Mouse (Mus musculus): Measurements from ENCODE around the gene Cd8a. TPM values are rescaled to one million over a fixed set of nuclear protein-coding genes. Genes with fewer than 3 reads are reported as not detected.

Gene Cd8a
- polyA plus RNA-seq, 1 experiment from 2014 or later: not detected

DNA sequence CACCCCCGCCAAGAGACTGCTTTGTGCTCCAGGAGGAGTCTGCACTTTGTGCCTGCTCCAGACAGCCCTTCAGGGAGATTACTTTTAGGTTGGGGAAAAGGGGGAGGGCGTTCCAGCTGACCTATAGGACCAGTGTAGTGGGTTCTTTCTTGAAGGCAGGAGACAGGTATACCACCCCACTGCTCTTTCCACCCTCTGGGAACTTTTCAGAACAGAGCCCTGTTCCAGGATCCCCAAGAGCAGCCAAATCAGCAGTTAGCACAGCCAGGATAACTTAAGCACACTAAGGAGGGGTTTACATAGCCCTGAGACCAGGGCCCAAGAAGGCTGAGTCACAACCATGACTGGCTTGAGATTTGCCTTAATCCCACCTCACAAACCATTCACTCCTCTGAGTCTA lies 1.7 kb downstream of the Cd8a start:
- H3K27me3 ChIP-seq (ENCODE audit: insufficient read depth, poor library complexity, severe bottlenecking): no peaks in the 10 kb centered on the region
- no peaks in the 10 kb centered on the region for H3K4me1 ChIP-seq
- no peak for DNase-seq (ENCODE audit: low spot score)
- H3K36me3 ChIP-seq: no peaks in the 10 kb centered on the region
- 75% methylated on average over 2 of the region's 2 CpGs for WGBS
- no peak overlapping the region for H3K4me3 ChIP-seq
- no peaks in the 10 kb centered on the region for H3K9me3 ChIP-seq
- no peak overlapping the region for H3K27ac ChIP-seq

DNA sequence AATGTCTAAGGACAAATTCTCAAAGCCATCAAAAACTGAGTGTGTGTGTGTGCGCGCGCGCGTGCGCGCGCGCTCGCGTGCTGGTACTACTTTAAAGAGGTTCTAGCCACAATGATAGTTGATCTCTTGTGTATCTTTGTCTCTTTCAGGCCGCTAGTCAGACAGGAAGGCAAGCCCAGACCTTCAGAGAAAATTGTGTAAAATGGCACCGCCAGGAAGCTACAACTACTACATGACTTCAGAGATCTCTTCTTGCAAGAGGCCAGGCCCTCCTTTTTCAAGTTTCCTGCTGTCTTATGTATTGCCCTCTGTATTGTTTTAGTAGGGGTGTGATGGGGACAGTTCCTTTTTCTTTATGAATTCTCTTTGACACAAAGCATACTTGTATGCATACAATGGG lies 3.5 kb downstream of the Cd8a start:
- WGBS: 93% methylated on average over 13 of the region's 13 CpGs
- no peak overlapping the region for H3K4me3 ChIP-seq
- no peak for DNase-seq (ENCODE audit: low spot score)
- H3K27me3 ChIP-seq (ENCODE audit: insufficient read depth, poor library complexity, severe bottlenecking): no peaks in the 10 kb centered on the region
- H3K4me1 ChIP-seq: no peaks in the 10 kb centered on the region
- no peak overlapping the region for H3K27ac ChIP-seq
- no peaks in the 10 kb centered on the region for H3K36me3 ChIP-seq
- no peaks in the 10 kb centered on the region for H3K9me3 ChIP-seq

DNA sequence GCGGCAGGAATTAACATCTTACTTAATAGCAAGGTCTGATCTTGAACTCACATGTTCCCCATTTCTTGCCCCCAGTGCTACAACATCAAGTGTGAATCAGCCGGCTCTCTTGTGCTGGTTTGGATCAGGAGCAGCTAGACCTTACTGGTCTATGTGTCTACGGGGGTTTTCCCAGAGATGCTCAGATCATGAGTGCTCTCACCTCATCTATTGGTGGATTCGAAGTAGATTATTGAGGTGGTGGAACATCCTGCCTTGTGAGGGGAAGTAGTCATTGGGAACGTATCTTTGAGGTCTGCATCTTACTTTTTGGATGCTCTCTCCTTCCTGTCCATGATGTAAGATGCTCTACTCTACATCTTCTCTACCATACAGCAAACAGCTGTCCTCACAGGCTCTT lies 8.4 kb downstream of the Cd8a start:
- Histone ChIP-seq H3K9me3 (no peaks in the 10 kb centered on the region), H3K27me3 (ENCODE audit: insufficient read depth, poor library complexity, severe bottlenecking) (no peaks in the 10 kb centered on the region), H3K4me1 (no peaks in the 10 kb centered on the region), H3K27ac (no peak overlapping the region), H3K4me3 (no peak overlapping the region), H3K36me3 (no peaks in the 10 kb centered on the region)
- 81% methylated on average over 5 of the region's 5 CpGs for WGBS
- DNase-seq (ENCODE audit: low spot score): peak; percentile 47

DNA sequence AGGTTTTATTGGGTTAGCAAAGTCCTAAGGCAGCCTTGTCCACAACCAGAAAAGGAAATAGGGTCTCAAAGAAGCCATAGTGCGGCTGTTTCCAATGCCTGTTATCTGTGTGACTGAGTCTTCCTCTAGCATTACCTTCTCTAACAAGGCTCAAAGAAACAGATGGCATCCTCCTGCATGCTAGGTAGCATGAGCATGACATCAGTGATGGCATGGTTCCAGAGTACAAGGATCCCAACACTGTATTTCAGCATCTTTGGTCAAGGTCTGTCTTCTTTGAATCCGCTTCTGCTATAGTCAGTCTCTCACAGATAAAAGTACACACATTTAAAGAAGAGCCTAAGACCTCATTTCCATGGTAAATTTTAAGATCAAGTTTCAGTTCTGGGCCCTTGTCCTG lies 17.3 kb downstream of the Cd8a start:
- H3K9me3 ChIP-seq: no peaks in the 10 kb centered on the region
- 91% methylated on average over 2 of the region's 2 CpGs for WGBS
- DNase-seq (ENCODE audit: low spot score): no peak
- no peak overlapping the region for H3K4me3 ChIP-seq
- H3K27ac ChIP-seq: no peak overlapping the region
- peaks cover 6% of the 10 kb centered on the region; the same call in 1 of the 2 replicates for H3K4me1 ChIP-seq
- peaks cover 28% of the 10 kb centered on the region; the same call in 1 of the 2 replicates for H3K36me3 ChIP-seq
- H3K27me3 ChIP-seq (ENCODE audit: insufficient read depth, poor library complexity, severe bottlenecking): no peaks in the 10 kb centered on the region

DNA sequence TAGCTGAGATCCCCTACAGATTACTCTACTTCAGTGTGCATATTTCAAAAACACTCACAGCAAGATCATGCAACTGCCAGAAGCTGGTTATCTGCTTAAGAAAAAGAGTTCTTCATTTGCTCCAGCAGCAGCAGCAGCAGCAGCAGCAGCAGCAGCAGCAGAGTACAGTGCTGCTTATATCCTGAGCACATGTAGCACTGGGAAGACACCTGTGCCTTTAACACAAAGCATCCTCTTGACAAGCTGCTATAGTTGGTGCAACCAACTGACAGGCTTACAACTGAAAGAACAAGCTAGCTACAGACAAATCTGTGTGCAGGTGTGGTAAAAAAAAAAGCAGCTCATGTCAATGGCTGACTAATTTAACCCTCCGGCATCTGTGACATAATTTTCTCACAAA lies 22.8 kb downstream of the Cd8a start:
- Histone ChIP-seq H3K4me1 (peaks cover 6% of the 10 kb centered on the region; the same call in 1 of the 2 replicates), H3K9me3 (no peaks in the 10 kb centered on the region), H3K27me3 (ENCODE audit: insufficient read depth, poor library complexity, severe bottlenecking) (no peaks in the 10 kb centered on the region), H3K36me3 (peaks cover 35% of the 10 kb centered on the region), H3K27ac (no peak overlapping the region), H3K4me3 (no peak overlapping the region)
- 100% methylated on average over 1 of the region's 1 CpGs for WGBS
- DNase-seq (ENCODE audit: low spot score): no peak

DNA sequence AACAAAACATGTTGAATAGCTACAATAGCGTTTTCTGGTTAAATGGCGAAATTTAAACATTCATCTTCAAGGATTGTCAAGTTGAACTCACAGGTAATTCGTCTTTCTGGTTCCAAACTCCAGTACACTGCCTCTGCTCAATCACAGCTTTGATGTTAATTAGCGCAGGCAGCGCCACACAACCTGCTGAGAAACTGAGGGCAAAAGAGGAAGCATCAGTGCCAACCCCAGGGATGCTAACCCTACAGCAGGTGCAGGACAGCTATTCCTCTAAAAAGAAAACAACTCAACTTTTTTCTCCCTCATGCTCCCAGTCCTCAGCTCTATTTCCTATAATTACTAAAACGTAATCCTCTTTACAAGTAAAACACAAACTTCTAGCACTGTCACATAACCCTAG lies 23.5 kb downstream of the Cd8a start:
- Histone ChIP-seq H3K4me1 (peaks cover 6% of the 10 kb centered on the region; the same call in 1 of the 2 replicates), H3K27ac (no peak overlapping the region), H3K9me3 (no peaks in the 10 kb centered on the region), H3K36me3 (peaks cover 33% of the 10 kb centered on the region), H3K4me3 (no peak overlapping the region), H3K27me3 (ENCODE audit: insufficient read depth, poor library complexity, severe bottlenecking) (no peaks in the 10 kb centered on the region)
- 91% methylated on average over 6 of the region's 6 CpGs for WGBS
- DNase-seq (ENCODE audit: low spot score): no peak

DNA sequence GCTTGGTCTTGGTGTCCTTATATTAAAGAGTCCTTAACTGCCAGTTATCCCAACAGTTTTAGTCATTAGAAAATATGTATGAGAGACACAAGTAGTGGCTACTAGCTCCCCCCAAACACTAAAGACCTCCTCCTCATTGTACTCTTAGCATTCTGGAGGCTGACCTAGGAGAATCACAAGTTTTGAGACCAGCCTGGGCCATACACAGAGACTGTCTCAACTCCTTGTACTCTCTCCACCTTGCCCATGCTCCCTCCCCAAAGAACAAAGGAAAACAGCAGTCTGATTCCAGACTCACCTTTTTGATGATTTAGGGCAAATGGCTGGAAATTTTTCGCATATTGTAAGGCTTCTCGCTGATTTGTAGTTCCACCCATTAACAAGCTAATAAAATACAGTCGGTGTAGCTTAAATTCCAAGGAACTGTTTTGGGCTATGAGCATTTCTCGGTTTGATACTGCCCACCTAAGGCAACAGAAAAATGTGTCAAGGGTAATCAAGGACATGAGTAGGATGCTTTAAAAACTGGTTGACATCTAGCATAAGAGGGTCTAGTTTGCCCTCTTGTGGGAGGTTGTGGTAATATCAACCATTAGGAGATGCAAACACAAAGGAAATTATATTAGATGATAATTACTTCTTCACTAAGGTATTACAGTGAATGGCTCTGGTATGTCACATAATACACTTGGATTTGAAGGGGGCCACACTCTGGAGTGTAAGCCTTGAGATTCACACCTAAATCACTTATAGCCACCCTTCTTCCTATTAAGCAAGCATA lies 25.8 kb downstream of the Cd8a start:
- no peak overlapping the region for H3K27ac ChIP-seq
- H3K4me3 ChIP-seq: no peak overlapping the region
- DNase-seq (ENCODE audit: low spot score): no peak

DNA sequence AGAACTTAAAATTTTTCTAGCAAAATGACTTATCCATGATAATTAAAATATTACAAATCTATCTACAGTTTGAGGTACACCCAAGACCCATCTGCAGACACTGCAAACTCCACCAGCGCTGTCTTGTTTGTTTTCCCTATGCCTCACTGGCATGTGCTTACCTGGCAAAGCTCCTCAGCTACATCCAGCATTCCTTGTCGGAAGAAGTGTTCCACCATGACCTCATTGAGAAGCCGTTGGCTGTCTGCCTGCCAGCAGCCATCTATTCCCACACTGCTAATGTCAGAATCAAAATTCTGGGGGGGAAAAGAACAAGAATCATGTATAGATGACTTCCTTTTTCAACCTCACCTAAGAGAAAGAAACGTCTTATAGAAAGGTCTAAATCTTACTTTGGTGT lies 41.4 kb downstream of the Cd8a start:
- H3K4me3 ChIP-seq: no peak overlapping the region
- no peak for DNase-seq (ENCODE audit: low spot score)
- 83% methylated on average over 4 of the region's 4 CpGs for WGBS
- H3K27ac ChIP-seq: no peak overlapping the region
- no peaks in the 10 kb centered on the region for H3K4me1 ChIP-seq
- no peaks in the 10 kb centered on the region for H3K9me3 ChIP-seq
- H3K27me3 ChIP-seq (ENCODE audit: insufficient read depth, poor library complexity, severe bottlenecking): no peaks in the 10 kb centered on the region
- peaks cover 34% of the 10 kb centered on the region for H3K36me3 ChIP-seq

More for the DNA sequence above, 25.8 kb downstream of the Cd8a start:
- no peaks in the 10 kb centered on the region for H3K9me3 ChIP-seq
- no peaks in the 10 kb centered on the region for H3K27me3 ChIP-seq (ENCODE audit: insufficient read depth, poor library complexity, severe bottlenecking)
- 83% methylated on average over 4 of the region's 4 CpGs for WGBS
- H3K36me3 ChIP-seq: peaks cover 23% of the 10 kb centered on the region
- H3K4me1 ChIP-seq: peaks cover 6% of the 10 kb centered on the region; the same call in 1 of the 2 replicates

DNA sequence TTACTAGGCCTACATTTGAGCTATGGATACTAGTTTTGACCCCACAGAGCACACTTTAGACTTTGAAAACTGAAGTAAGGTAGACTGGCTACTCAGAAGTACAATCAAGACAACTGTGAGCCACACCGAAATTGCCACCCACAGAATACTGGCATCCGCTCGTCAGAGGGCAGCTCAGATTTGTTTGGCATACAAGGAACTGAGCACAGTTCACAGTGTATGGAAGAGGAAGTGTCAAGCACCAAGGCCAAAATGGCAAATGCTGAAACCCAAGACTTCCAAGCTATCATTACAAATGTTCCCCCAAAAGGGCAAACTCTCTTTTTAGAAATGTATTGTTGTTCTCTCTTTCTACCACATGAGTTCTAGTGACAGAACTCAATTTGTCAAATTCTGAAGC lies 42.2 kb downstream of the Cd8a start:
- Histone ChIP-seq H3K4me3 (no peak overlapping the region), H3K36me3 (peaks cover 28% of the 10 kb centered on the region), H3K9me3 (no peaks in the 10 kb centered on the region), H3K27me3 (ENCODE audit: insufficient read depth, poor library complexity, severe bottlenecking) (no peaks in the 10 kb centered on the region), H3K4me1 (no peaks in the 10 kb centered on the region), H3K27ac (no peak overlapping the region)
- WGBS: 91% methylated on average over 3 of the region's 3 CpGs
- DNase-seq (ENCODE audit: low spot score): no peak

DNA sequence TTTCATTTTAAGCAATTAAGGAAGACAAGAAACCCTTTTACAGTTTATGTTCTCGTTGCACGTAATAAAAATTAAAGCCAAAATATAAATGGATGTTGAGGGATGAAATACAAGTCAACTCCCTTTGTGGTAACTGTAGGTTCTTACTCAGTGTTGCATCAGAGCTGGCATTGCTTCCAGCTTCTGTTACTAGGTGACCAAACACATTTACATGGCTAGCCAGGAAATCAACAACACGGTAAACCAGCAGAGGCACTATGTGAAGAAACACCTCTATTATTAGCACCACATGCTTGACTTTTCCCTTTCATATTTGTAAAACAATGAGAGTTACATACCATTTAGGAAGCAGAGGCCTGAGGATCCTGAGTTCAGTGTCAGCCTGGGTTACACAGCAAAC lies 45.6 kb downstream of the Cd8a start:
- H3K4me3 ChIP-seq: no peak overlapping the region
- H3K4me1 ChIP-seq: no peaks in the 10 kb centered on the region
- H3K27me3 ChIP-seq (ENCODE audit: insufficient read depth, poor library complexity, severe bottlenecking): no peaks in the 10 kb centered on the region
- peaks cover 11% of the 10 kb centered on the region for H3K36me3 ChIP-seq
- DNase-seq (ENCODE audit: low spot score): no peak
- H3K9me3 ChIP-seq: no peaks in the 10 kb centered on the region
- no peak overlapping the region for H3K27ac ChIP-seq
- 89% methylated on average over 3 of the region's 3 CpGs for WGBS

DNA sequence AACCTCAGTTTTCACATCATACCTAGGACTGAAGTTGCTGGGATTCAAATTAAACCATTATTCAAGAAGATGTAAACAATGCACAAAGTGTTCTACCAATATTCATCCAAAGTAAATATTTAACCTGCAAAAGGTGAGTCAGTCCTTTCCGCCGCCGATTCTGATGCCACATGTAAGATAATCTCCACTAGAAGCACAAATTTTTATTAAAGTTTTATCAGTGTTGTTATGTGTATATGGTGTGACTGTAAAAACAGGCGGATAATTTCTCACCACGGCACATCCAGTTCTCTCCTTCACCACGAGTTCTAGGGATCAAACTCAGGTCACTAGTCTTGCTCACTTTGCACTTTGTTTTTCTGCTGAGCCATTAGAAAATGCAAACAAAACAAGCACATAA lies 47.6 kb downstream of the Cd8a start:
- H3K9me3 ChIP-seq: no peaks in the 10 kb centered on the region
- no peak overlapping the region for H3K27ac ChIP-seq
- WGBS: 90% methylated on average over 6 of the region's 6 CpGs
- H3K27me3 ChIP-seq (ENCODE audit: insufficient read depth, poor library complexity, severe bottlenecking): no peaks in the 10 kb centered on the region
- DNase-seq (ENCODE audit: low spot score): no peak
- H3K4me1 ChIP-seq: no peaks in the 10 kb centered on the region
- H3K4me3 ChIP-seq: no peak overlapping the region
- H3K36me3 ChIP-seq: peaks cover 11% of the 10 kb centered on the region

DNA sequence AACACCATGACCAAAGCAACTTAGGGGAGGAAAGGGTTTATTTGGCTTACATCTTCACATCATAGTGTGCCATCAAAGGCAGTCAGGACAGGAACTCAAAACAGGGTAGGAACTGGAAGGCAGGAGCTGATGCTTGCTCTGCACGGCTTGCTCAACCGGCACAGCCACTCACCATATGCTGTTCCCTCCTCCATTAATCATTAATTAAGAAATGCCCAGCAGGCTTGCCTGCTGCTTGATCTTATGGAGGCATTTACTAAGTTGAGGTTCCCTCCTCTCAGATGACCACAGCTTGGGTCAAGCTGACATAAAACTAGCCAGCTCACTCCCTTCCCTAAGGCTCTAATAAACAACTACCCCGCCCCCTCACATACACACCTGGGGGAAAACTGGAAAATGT lies 48.9 kb downstream of the Cd8a start:
- Histone ChIP-seq H3K4me1 (no peaks in the 10 kb centered on the region), H3K36me3 (peaks cover 22% of the 10 kb centered on the region), H3K27ac (no peak overlapping the region), H3K9me3 (no peaks in the 10 kb centered on the region), H3K4me3 (no peak overlapping the region), H3K27me3 (ENCODE audit: insufficient read depth, poor library complexity, severe bottlenecking) (no peaks in the 10 kb centered on the region)
- DNase-seq (ENCODE audit: low spot score): no peak
- WGBS: 87% methylated on average over 3 of the region's 3 CpGs

DNA sequence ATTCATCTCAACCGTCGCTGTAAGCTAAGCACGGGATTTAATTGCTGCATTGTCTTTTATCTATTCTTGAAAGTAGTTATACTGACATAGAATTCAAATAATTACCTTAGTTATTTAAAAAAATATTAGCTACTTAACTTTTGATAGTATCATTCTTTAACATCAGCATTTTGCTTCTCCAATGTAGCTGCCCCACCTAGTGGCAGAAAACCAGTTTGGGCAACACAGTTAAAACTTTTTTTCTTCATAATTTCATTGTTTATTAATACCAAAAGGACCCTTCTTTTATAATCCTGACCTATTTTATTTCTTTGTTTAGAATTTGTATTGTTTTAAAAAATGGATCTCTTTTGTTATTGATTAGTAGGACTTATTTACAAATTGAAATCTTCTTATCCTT lies 49.9 kb downstream of the Cd8a start:
- 92% methylated on average over 3 of the region's 3 CpGs for whole genome bisulfite sequencing
- H3K27ac ChIP-seq: no peak overlapping the region
- H3K36me3 ChIP-seq: peaks cover 25% of the 10 kb centered on the region; the same call in 1 of the 2 replicates
- no peak overlapping the region for H3K4me3 ChIP-seq
- no peaks in the 10 kb centered on the region for H3K4me1 ChIP-seq
- DNase-seq (ENCODE audit: low spot score): no peak
- H3K27me3 ChIP-seq (ENCODE audit: insufficient read depth, poor library complexity, severe bottlenecking): no peaks in the 10 kb centered on the region
- H3K9me3 ChIP-seq: no peaks in the 10 kb centered on the region

DNA sequence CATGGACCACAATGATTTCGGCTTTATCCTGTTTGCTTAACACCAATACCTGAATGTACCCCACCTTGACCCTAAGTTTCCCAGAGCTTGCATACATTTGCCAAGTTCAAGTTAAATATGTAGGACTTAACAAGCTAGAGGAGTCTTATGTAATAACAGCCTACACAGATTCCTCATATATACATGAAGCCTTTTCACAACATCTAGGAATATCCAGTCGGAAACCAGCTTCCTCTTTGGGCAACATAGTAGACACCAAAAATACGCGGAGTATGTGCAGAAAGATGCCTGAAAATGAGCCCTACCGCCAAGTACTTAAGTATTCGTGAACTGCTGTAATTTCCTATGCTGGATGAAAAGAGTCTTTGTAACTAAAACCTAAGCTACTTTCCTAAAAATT lies 52.5 kb downstream of the Cd8a start:
- Histone ChIP-seq H3K4me3 (no peak overlapping the region), H3K27ac (no peak overlapping the region), H3K9me3 (no peaks in the 10 kb centered on the region), H3K4me1 (no peaks in the 10 kb centered on the region), H3K27me3 (ENCODE audit: insufficient read depth, poor library complexity, severe bottlenecking) (no peaks in the 10 kb centered on the region), H3K36me3 (peaks cover 17% of the 10 kb centered on the region; the same call in 1 of the 2 replicates)
- DNase-seq (ENCODE audit: low spot score): no peak
- 88% methylated on average over 6 of the region's 6 CpGs for WGBS
